Mouse (Mus musculus): ENCODE measurements around the gene Atg4c. TPM values are rescaled to one million over a fixed set of nuclear protein-coding genes. Genes with fewer than 3 reads are reported as not detected.

Atg4c gene
- polyA plus RNA-seq, 1 experiment from 2014 or later, result 12.3 TPM

DNA sequence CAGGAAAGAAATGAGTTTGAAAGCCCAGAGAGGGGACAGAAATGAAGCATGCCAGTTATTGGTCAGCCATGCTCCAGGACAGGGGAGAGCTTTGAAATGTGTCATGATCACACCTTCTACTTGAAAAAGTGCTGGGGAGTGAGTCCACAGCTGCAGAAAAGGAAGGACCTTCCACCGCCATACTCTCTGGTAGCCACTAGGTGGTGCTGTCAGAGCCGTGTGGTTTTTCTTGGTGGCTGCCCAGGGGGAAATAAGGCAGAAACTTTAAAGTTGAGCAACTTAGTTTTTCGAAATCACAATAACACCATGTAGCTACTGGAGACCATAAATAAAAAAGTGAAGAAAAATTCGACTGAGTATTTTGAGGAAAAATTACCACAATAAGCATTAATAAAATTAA, 104.9 kb downstream of the Atg4c start:
- ATAC-seq (ENCODE audit: insufficient number of reproducible peaks, insufficient read depth, low FRiP score, low read depth), result no peak
- Histone ChIP-seq H3K4me2 (replicated peaks; ENCODE audit: low read depth, low read length) (no peak overlapping the region), H3K9ac (replicated peaks; ENCODE audit: low read depth, low read length) (no peak overlapping the region), H3K36me3 (ENCODE audit: control insufficient read depth, insufficient read depth, low read length) (no peaks in the 10 kb centered on the region), H3K4me1 (ENCODE audit: control insufficient read depth, insufficient read depth, low read length) (no peaks in the 10 kb centered on the region), H3K27ac (ENCODE audit: low read length) (no peak overlapping the region), H3K9me3 (ENCODE audit: control insufficient read depth, low read depth, low read length) (0 out of 2 replicates have a peak, but pooled peaks cover 5% of the 10 kb centered on the region), H3K27me3 (ENCODE audit: control insufficient read depth, insufficient read depth, low read length) (no peaks in the 10 kb centered on the region), H3K4me3 (ENCODE audit: low read depth, low read length) (no peak overlapping the region)
- WGBS, result 19% methylated on average over 4 of the region's 4 CpGs

DNA sequence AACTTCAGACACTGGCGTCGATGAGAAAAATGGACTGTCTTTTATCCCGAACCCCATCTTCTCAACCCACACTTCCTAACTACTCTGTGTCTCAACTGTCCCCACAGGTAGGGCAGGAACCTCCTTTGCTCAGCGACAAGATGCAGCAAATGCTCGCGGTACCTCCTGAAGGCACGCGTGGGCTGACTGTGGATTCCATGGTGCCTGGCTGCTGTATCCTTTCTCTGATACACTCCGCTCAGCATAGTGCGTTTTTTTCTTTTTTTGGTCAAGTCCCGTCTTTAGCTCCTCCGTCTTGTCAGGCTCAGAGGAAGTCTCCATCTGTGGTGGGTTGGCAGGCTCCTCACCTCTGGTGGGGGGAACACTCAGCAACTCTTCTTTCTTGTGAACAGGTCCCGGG, 111.1 kb downstream of the Atg4c start:
- WGBS, result 82% methylated on average over 13 of the region's 13 CpGs
- Histone ChIP-seq H3K9me3 (ENCODE audit: control insufficient read depth, low read depth, low read length) (0 out of 2 replicates have a peak, but pooled peaks cover 5% of the 10 kb centered on the region), H3K27ac (ENCODE audit: low read length) (no peak overlapping the region), H3K36me3 (ENCODE audit: control insufficient read depth, insufficient read depth, low read length) (no peaks in the 10 kb centered on the region), H3K4me1 (ENCODE audit: control insufficient read depth, insufficient read depth, low read length) (no peaks in the 10 kb centered on the region), H3K27me3 (ENCODE audit: control insufficient read depth, insufficient read depth, low read length) (no peaks in the 10 kb centered on the region), H3K4me3 (ENCODE audit: low read depth, low read length) (no peak overlapping the region), H3K4me2 (replicated peaks; ENCODE audit: low read depth, low read length) (no peak overlapping the region), H3K9ac (replicated peaks; ENCODE audit: low read depth, low read length) (no peak overlapping the region)
- no peak for ATAC-seq (ENCODE audit: insufficient number of reproducible peaks, insufficient read depth, low FRiP score, low read depth)

Other genes starting within 250 kb of the Atg4c start
- gene Angptl3, start 163.0 kb upstream of the Atg4c start, polyA plus RNA-seq (2014; fragmentation: Nextera tagmentation; extraction: Ambion mirVana), result 1.7 and 3.2 TPM in 2 replicates
- gene Dock7, start 73.0 kb upstream of the Atg4c start, polyA plus RNA-seq (2014; fragmentation: Nextera tagmentation; extraction: Ambion mirVana), result 75.7 and 84.5 TPM in 2 replicates
- 0.17 and 0.18 TPM in 2 replicates for gene Gm12689, start 102.0 kb downstream of the Atg4c start, polyA plus RNA-seq (2014; fragmentation: Nextera tagmentation; extraction: Ambion mirVana)

Measured in stomach, embryonic 14.5 days (tissue).